Mouse (Mus musculus) adrenal gland, postnatal 4 days (tissue): Measurements from ENCODE around the gene Pold1. TPM values are rescaled to one million over a fixed set of nuclear protein-coding genes. Genes with fewer than 3 reads are reported as not detected.

ENCODE experiments used
- DNase-seq, 2 experiments: peaks; one replicate each; pipeline ENCODE4 v3.0.0; 2021 to 2022; ENCODE audit warnings: low spot score in 2 of 2, mixed read lengths in 2 of 2
- total RNA-seq, 2 experiments: library from RNA; stranded (reverse); gene quantifications; 2 replicates each; pipeline ENCODE4 v1.2.3; 2021

Gene Pold1
- total RNA-seq, 2 experiments from 2014 or later, result 41.4 to 49.3 TPM

DNA sequence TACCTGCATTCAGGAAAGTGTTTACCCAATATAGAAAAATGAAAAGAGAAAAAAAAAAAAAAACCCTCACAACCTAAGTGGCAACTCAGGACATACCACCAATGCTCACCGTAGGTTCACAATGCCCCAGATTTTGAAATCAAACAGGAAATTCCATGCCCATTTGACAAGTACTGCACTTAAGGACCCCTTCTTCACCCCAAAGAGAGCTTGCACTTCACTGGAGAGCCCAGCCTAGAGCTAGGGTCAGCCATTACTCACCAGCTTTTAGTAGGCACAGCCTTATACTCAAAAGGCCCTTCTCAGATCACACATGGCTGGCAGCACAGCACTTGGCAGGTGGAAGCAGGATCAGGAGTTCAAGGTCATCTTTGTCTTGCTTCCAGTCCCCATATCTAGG lies 34.5 kb upstream of the Pold1 start:
- no peak for DNase-seq

DNA sequence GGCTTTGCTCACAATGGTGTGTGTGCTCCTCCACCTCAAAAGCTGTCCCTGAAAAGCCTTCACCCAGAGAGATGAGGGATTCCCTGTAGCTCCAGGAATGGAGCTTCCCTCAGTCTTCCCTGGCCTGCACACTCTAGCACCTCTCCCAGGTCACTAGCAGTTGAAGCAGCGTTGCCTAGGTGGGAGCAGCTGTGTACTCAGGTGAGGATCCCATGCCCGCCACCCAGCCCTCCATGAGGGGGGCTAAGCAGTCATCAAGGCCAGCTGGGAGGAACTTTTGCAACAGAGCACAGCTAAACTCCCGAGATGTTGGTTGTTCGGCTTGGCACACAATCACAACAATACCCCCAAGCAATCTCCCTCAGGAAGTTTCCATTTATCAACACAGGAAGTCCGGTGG lies 34.1 kb upstream of the Pold1 start:
- DNase-seq, result no peak

- no peak for DNase-seq
These were observed 33.0 kb upstream of the Pold1 start for GRCm38 (mm10) chr7:44581637-44582036.

GRCm38 (mm10) chr7:44576333-44576844 lies 27.7 kb upstream of the Pold1 start:
- DNase-seq, result no peak

- no peak for DNase-seq
These were observed 24.4 kb upstream of the Pold1 start for GRCm38 (mm10) chr7:44572956-44573484.

DNA sequence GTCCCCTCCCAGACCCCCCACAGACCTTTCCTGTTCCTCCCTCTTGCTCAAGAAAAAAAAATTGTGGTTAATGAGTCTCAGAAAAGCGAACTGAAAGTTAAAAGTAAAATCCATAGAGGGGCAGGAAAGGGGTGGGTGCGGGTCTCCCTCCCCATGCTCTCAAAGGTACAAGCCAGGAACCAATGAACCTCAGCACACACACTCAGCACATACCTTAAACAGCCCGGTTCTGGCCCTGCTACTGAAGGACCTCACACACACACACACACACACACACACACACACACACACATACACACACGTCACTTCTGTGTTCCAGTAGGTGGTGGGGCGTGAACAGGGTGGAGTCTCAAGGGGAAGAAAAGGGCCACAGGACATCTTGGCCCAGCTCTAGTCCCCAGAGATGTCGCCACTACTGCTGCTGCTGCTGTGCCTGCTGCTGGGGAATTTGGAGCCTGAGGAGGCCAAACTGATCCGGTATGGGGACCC lies 23.6 kb upstream of the Pold1 start, which contains the start of gene Napsa:
Gene Napsa (plus strand): TSS at position 168 of the 489 bp plus-strand sequence.
- no peak for DNase-seq

DNA sequence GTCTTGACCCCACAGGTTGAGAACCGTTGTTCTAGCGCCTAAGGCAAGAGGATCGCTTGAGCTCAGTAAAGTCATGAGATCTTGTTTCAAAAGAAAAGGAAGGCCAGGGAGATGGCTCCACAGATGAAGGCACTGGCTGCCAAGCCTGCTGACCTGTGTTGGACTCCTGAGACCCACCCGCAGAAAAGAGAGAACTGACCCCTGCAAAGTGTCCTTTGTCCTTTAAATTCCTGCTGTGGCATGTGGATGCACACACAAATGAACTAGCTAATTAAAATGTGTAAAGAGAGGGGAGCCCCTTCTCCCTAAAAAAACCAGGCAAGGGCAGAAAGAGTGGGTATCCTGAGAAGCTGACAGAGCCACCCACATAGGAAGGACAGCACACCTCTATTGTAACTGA lies 23.2 kb upstream of the Pold1 start:
- DNase-seq, result no peak

DNA sequence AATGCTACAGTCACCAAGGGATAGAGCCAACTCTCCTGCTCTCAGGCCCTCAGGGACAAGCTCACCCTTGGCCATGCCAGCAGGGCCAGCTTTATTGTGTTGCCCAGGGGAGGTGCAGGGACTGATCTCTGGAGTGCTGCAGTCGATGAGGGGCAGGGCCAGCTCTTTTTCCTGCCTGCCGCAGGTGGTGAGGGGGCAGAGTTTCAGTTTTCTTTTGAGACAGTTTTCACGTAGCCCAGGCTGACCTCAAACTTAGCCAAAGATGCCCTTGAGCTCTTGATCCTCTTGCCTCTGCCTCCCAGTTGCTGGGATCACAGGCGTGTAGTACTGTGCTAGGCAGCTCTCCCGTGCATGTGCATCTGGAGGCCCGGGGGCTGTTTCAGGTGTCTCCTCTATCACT lies 22.3 kb upstream of the Pold1 start:
- DNase-seq, result no peak

DNA sequence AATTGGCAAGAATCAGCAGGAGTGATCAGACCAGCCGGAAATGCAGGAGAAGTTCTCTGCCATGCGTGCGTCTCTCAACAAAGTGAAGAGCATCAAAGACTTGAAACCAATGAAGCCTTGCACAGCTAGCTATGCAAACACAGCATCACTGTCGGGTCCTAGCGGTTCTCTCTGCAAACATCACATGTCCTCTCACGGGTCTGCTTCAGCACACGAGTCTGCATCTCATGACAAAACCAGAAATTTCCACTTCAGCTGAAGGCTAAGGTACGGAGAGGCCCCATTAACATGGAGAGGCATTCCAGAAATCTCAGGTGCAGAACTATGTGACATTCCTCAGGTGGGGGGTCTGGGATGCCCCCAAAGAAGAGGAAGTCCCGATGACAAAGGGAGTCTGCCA lies 20.2 kb upstream of the Pold1 start:
- no peak for DNase-seq

DNA sequence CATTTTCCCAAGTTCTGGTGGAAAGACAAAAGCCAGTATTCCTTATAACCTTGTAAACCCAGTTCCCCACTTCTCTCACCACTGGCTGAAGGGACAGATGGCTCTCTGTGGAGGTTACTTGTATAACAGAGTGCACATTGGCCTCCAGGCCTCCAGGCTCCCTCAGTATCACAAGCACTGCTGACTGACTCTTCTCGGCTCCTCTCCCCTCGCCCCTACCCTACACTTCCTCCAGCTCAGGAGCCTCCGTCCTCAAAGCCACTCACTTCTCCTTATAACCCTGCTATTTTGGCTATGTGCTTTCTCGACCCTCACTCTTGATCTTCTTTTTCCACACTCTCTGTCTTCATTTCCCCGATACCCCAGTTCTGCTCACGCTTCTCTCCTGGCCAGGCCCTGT lies 16.8 kb upstream of the Pold1 start:
- DNase-seq, result no peak

DNA sequence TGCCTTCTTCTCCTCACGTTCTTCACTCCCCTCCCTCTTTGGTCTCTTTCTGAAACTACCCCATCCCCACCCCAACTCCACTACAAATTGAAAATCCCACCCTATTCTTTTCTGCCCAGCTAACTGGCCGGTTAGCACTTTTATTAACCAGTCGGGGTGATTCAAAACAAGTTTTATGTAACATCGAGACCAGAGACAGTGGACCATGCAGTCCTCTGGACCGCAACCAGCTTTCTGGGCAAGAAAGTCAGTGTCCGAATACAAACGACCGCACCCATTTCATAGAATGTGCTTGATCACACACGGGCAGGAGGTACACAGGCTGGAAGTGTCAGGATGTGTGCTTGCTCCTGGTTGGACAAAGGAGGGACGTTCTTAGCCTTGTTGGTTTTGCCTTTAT lies 15.8 kb upstream of the Pold1 start:
- DNase-seq, result no peak

DNA sequence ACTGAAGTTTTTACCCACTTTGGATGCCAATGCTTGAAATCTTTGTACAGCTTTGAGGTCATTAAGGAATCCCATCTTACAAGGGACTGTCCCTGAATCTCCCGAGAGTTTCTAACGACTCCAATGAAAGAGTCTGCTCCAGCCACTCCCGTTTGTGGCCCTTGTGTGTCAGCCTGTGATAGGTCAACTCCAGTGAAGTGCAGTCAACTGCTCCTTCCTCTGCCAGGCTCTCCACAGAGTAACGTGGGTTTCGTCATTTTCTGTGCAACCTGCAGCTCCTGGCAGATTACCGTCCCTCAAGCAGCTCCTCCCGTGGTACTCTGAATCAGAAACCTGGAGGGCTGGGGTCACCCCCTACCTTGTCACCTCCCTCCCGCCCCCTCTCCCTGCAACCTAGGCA lies 14.6 kb upstream of the Pold1 start:
- no peak for DNase-seq

- DNase-seq, result peak in 1 of 2 experiments; percentile 59
These were observed 12.1 kb upstream of the Pold1 start for GRCm38 (mm10) chr7:44560435-44561400.

GRCm38 (mm10) chr7:44557629-44558028 lies 9.0 kb upstream of the Pold1 start:
- no peak for DNase-seq

DNA sequence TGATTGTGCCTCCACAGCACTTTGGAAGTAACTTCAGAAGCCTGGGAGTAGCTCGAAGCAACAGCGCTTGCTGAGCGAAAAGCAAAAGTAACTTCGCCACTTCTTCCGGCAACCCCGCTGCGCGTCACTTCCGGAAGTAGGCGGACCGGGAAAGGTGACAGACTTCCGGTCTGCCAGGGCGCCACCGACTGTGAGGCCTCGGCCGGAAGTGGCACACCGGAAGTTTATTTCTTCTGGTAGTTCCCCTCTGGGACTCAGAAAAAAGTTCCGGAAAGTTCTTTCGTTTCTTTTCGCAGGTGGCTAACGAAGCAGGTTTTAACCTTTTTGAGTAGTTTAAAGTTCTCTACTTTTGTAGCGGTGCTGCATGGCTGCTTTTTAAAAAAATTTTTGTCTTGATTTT lies 5.2 kb upstream of the Pold1 start, which contains the start of gene Nr1h2:
Gene Nr1h2 (minus strand): TSS at position 126 of the 400 bp plus-strand sequence.
- peak; percentile 81 to 90 for DNase-seq

- DNase-seq, result peak; percentile 62 to 76
These were observed 4.6 kb upstream of the Pold1 start for GRCm38 (mm10) chr7:44553196-44553764.

DNA sequence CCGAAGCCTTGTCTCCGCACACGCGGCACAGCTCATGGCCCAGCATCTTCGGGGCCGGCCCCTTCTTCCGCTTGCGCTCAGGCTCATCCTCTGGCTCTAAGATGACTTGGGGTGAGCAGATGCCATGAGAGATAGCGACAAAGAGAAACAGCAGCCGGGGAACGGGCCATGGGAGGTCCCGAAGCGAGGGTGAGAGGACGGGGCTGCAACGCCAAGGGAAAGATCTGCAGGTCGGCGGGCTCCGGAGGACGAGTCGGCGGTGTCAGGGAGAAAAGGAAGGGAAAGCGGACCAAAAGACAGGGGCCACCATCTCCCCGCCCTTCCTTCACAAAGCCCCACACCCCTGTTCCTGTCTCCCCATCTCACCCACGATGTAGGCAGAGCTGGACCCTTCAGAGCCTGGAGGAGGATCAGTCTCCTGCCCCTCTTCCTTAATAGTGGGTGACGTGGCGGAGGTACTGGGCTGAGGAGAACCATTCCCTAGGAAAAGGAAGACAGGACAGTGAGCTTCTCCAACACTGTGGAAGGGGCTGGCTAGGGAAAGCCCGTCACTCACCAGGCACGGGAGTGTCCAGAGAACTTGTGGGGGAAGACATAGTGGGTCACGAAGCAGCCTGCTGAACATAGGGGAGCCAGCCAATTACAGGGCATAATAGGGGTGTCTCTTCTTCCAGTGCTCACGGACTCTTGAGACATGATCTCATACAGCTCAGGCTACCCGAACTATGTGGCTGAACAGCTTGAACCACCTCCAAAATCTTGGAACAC lies 3.7 kb upstream of the Pold1 start:
- DNase-seq, result no peak

DNA sequence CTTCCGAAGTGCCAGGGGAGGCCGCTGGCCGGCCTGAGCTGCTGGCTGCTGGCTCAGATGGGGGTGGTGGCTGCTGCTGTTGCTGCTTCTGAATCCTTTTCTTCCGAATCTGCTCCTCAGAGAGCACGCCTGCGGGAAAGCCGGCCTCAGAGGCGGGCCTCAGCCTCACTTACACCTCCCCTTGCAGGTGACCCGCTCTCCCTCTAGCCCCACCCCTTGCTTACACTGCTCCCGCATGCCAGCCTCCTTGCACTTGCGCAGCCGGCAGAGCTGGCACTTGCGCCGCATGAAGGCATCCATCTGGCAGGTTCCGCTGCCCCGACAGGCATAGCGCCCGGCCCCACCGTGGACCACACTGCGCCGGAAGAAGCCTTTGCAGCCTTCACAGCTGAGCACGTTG lies 3.1 kb upstream of the Pold1 start:
- DNase-seq, result no peak

- DNase-seq, result no peak
These were observed 2.7 kb upstream of the Pold1 start for GRCm38 (mm10) chr7:44551301-44551700.

DNA sequence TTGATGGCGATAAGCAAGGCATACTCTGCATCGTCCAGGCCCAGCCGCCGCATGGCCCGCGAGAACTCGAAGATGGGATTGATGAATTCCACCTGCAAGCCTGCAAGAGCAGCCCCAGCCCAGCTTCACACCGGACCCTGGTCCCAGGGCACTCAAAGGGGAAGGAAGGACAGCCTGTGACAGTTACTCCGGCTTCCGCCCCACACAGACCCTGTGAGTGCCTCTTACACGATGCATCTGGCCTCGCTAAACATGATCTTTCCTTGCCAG lies 1.7 kb upstream of the Pold1 start:
- no peak for DNase-seq
